8 mouse cellular contexts compared by ENCODE assay signal in genomic region chr4:55651051-55651763, GRCm38 (mm10).
DNase-seq lines count a peak whose midpoint lies in the region; ATAC-seq and TF ChIP-seq lines count a peak whose summit lies in the region.

No protein-coding gene starts in this region.

- H3K4me1 ChIP-seq in hindbrain, embryonic 16.5 days (ENCODE audit: control insufficient read depth, insufficient read depth, low read depth, low read length): peaks cover 17% of the 10 kb centered on the region

- intact Hi-C loops in gastrocnemius, adult 2 months (cut with DNase I): loop anchor here (1.0 to 10.0 kb wide), 3 partner anchors 49 to 464 kb away; no protein-coding TSS in a partner anchor
- intact Hi-C loops in left cerebral cortex, adult 2 months (cut with DNase I): loop anchor here (1.0 to 10.0 kb wide), 3 partner anchors 48 to 844 kb away; no protein-coding TSS in a partner anchor

- H3K9ac ChIP-seq in hindbrain, embryonic 16.5 days (ENCODE audit: low read depth, low read length): peak overlapping the region; percentile 75

- H3K27ac ChIP-seq in gastrocnemius, adult 2 months: peak overlapping the region; percentile 93
- peak overlapping the region; percentile 89 for H3K27ac ChIP-seq in hindbrain, embryonic 16.5 days (ENCODE audit: low read depth, low read length)
- H3K27ac ChIP-seq in left cerebral cortex, adult 2 months: peak overlapping the region; percentile 98

- H3K4me3 ChIP-seq in gastrocnemius, adult 2 months: peak overlapping the region; percentile 82
- H3K4me3 ChIP-seq in hindbrain, embryonic 16.5 days (ENCODE audit: low read length): peak overlapping the region; percentile 58
- peak overlapping the region; percentile 73 for H3K4me3 ChIP-seq in left cerebral cortex, adult 2 months

- no peaks in the 10 kb centered on the region for H3K27me3 ChIP-seq in Patski
- no peaks in the 10 kb centered on the region for H3K27me3 ChIP-seq in hindbrain, embryonic 16.5 days (replicated peaks; ENCODE audit: control insufficient read depth, insufficient read depth, low read length)

- H3K36me3 ChIP-seq in hindbrain, embryonic 16.5 days (ENCODE audit: control insufficient read depth, insufficient read depth, low read length): no peaks in the 10 kb centered on the region

- ATAC-seq in Patski: peak; percentile 80
- ATAC-seq in hindbrain, embryonic 16.5 days: peak; percentile 93

- H3K9me3 ChIP-seq in hindbrain, embryonic 16.5 days (ENCODE audit: control insufficient read depth, low read length): no peaks in the 10 kb centered on the region

- under 1% methylated on average over 54 of the region's 56 CpGs for WGBS in hindbrain, embryonic 16.5 days

- TF ChIP-seq CTCF in Patski (IDR thresholded peaks at IDR 0.05): peak; percentile 51
- TF ChIP-seq CTCF in gastrocnemius, adult 2 months (IDR thresholded peaks at IDR 0.05): peak; percentile 57
- peak; percentile 57 for TF ChIP-seq CTCF in left cerebral cortex, adult 2 months (IDR thresholded peaks at IDR 0.05)

- POLR2A ChIA-PET in Patski (lab: Charles Lee): interaction anchor here (0.6 to 0.9 kb wide), 2 partner anchors 9 to 153 kb away, joined by 3 to 4 read pairs; no protein-coding TSS in a partner anchor

- CTCF ChIA-PET in Patski (lab: Charles Lee): no interaction called here

- in situ Hi-C loops in Patski (cut with MboI; ENCODE audit: low pct_unique_long_range_greater_than_20kb): loop anchor here (5.0 kb wide), 1 partner anchor 119 kb away; the partner anchor contains the start of gene Klf4

- peak overlapping the region; percentile 81 for H3K4me2 ChIP-seq in hindbrain, embryonic 16.5 days (ENCODE audit: low read length)

- DNase-seq in Patski (ENCODE audit: low read depth, low spot score): peak; percentile 43
- DNase-seq in cerebellum, postnatal 36 days: peak; percentile 79 to 80
- peak; percentile 95 for DNase-seq in gastrocnemius, adult 2 months
- DNase-seq in left cerebral cortex, adult 2 months (ENCODE audit: extremely low spot score in 1 of 2, low spot score in 2 of 2): peak; percentile 78
- peak; percentile 91 to 94 for DNase-seq in lung, postnatal 4 days
- DNase-seq in retina, postnatal 1 day: peak; percentile 87
- DNase-seq in thymus, postnatal 36 days: peak; percentile 11

Comparison
In these comparisons a context has a peak if more than half of its experiments do, and no peak if none do; other contexts are left out.
1. Peak in every context shown above with its lines: DNase-seq, ATAC-seq, H3K4me3 ChIP-seq and H3K27ac ChIP-seq.
2. DNase-seq: peak in every context shown above with its lines; median percentile 95 in gastrocnemius, adult 2 months; 92 in lung, postnatal 4 days; 87 in retina, postnatal 1 day; 80 in cerebellum, postnatal 36 days; 78 in left cerebral cortex, adult 2 months; 43 in Patski; 11 in thymus, postnatal 36 days.